Mouse (Mus musculus) hindbrain, embryonic 12.5 days (tissue): ENCODE data around the gene Phactr2. TPM values are rescaled to one million over a fixed set of nuclear protein-coding genes. Genes with fewer than 3 reads are reported as not detected.
"Not testable (repeated sequence)": the region's sequence is repeated elsewhere in the genome, so short reads cannot be mapped to it uniquely, and the experiment has no call there.

ENCODE experiments used
- ATAC-seq: fragments of 200-750 bp; cut with Nextera tagmentation; 2 replicates; pipeline ENCODE4 v1.8.0; 2017; ENCODE audit warnings: moderate TSS enrichment; ENCODE audit not compliant: low FRiP score
- H3K27ac ChIP-seq: fragments of 300-500 bp; sonication (generic); 2 replicates; pipeline ENCODE4 v1.5.1; 2016; ENCODE audit warnings: mild to moderate bottlenecking
- H3K27me3 ChIP-seq: fragments of 300-500 bp; sonication (generic); 2 replicates; pipeline ENCODE4 v1.6.1; 2016; ENCODE audit warnings: mild to moderate bottlenecking
- H3K36me3 ChIP-seq: fragments of 300-500 bp; sonication (generic); 2 replicates; pipeline ENCODE4 v1.6.1; 2016; ENCODE audit warnings: mild to moderate bottlenecking
- H3K4me1 ChIP-seq: fragments of 300-500 bp; sonication (generic); 2 replicates; pipeline ENCODE4 v1.6.1; 2016
- H3K4me2 ChIP-seq: fragments of 300-500 bp; sonication (generic); replicated peaks from 2 replicates; pipeline ENCODE4 v1.6.1; 2016; ENCODE audit warnings: mild to moderate bottlenecking
- H3K4me3 ChIP-seq: fragments of 300-500 bp; sonication (generic); 2 replicates; pipeline ENCODE4 v1.5.1; 2016; ENCODE audit warnings: mild to moderate bottlenecking
- H3K9ac ChIP-seq: fragments of 300-500 bp; sonication (generic); 2 replicates; pipeline ENCODE4 v1.6.1; 2016; ENCODE audit warnings: mild to moderate bottlenecking, moderate library complexity
- H3K9me3 ChIP-seq: fragments of 300-500 bp; sonication (generic); replicated peaks from 2 replicates; pipeline ENCODE4 v1.6.1; 2016; ENCODE audit warnings: mild to moderate bottlenecking
- WGBS: fragments of 180-500 bp; shearing (Covaris S2); methylation state at CpG from one replicate; pipeline ENCODE4 v1.1.7; 2016; 5-methylcytosine and 5-hydroxymethylcytosine counted together
- polyA plus RNA-seq: library from polyadenylated mRNA; unstranded; fragments of >200 nt; fragmentation: Nextera tagmentation; extraction: Ambion mirVana; gene quantifications from 2 replicates; pipeline ENCODE4 v1.2.1, GENCODE M21; 2016

The Phactr2 gene
- polyA plus RNA-seq, 1 experiment from 2014 or later: 14.5 TPM

GRCm38 (mm10) chr10:13475121-13475520 lies 909 bp upstream of the Phactr2 start:
- WGBS: 27% methylated on average over 7 of the region's 7 CpGs

GRCm38 (mm10) chr10:13474568-13474955 lies 350 bp upstream of the Phactr2 start:
- Histone ChIP-seq H3K36me3 (no peaks in the 10 kb centered on the region), H3K27me3 (peaks cover 44% of the 10 kb centered on the region), H3K9me3 (no peaks in the 10 kb centered on the region), H3K27ac (no peak overlapping the region), H3K4me3 (peak overlapping the region; percentile 71), H3K9ac (peak overlapping the region; percentile 74), H3K4me1 (peaks cover 15% of the 10 kb centered on the region), H3K4me2 (peak overlapping the region; percentile 100)
- 5% methylated on average over 10 of the region's 10 CpGs for WGBS
- peak; percentile 37 for ATAC-seq

More at GRCm38 (mm10) chr10:13475121-13475520, 909 bp upstream of the Phactr2 start:
- peaks cover 15% of the 10 kb centered on the region for H3K4me1 ChIP-seq
- H3K9ac ChIP-seq: no peak overlapping the region
- H3K9me3 ChIP-seq: no peaks in the 10 kb centered on the region
- H3K27me3 ChIP-seq: peaks cover 44% of the 10 kb centered on the region
- no peak overlapping the region for H3K4me2 ChIP-seq
- H3K4me3 ChIP-seq: no peak overlapping the region
- H3K36me3 ChIP-seq: no peaks in the 10 kb centered on the region
- ATAC-seq: no peak
- no peak overlapping the region for H3K27ac ChIP-seq

- Histone ChIP-seq H3K9me3 (no peaks in the 10 kb centered on the region), H3K36me3 (no peaks in the 10 kb centered on the region), H3K9ac (peak overlapping the region; percentile 74), H3K27me3 (peaks cover 44% of the 10 kb centered on the region), H3K4me3 (peak overlapping the region; percentile 71), H3K4me1 (peaks cover 15% of the 10 kb centered on the region), H3K4me2 (peak overlapping the region; percentile 100), H3K27ac (no peak overlapping the region)
- ATAC-seq: no peak; the same call in none of the 2 replicates
- WGBS: 15% methylated on average over 17 of the region's 17 CpGs
These were observed 852 bp downstream of the Phactr2 start for GRCm38 (mm10) chr10:13473287-13473832.

GRCm38 (mm10) chr10:13470236-13470635 lies 4.0 kb downstream of the Phactr2 start:
- Histone ChIP-seq H3K4me3 (no peak overlapping the region), H3K4me2 (no peak overlapping the region), H3K9ac (no peak overlapping the region), H3K4me1 (peaks cover 15% of the 10 kb centered on the region), H3K27me3 (peaks cover 31% of the 10 kb centered on the region), H3K36me3 (no peaks in the 10 kb centered on the region), H3K9me3 (no peaks in the 10 kb centered on the region), H3K27ac (no peak overlapping the region)
- ATAC-seq: no peak
- 88% methylated on average over 3 of the region's 3 CpGs for WGBS

GRCm38 (mm10) chr10:13468025-13468529 lies 6.1 kb downstream of the Phactr2 start:
- not testable (repeated sequence) for H3K4me1 ChIP-seq

GRCm38 (mm10) chr10:13466925-13467324 lies 7.3 kb downstream of the Phactr2 start:
- no peak overlapping the region for H3K9ac ChIP-seq
- no peak overlapping the region for H3K4me3 ChIP-seq
- H3K4me2 ChIP-seq: no peak overlapping the region
- no peaks in the 10 kb centered on the region for H3K4me1 ChIP-seq
- H3K9me3 ChIP-seq: no peaks in the 10 kb centered on the region
- ATAC-seq: no peak
- H3K27ac ChIP-seq: no peak overlapping the region
- no peaks in the 10 kb centered on the region for H3K36me3 ChIP-seq
- peaks cover 3% of the 10 kb centered on the region; the same call in 1 of the 2 replicates for H3K27me3 ChIP-seq
- WGBS: 72% methylated on average over 5 of the region's 5 CpGs

More at GRCm38 (mm10) chr10:13468025-13468529, 6.1 kb downstream of the Phactr2 start:
- H3K27ac ChIP-seq, ATAC-seq, H3K4me3 ChIP-seq, H3K36me3 ChIP-seq, H3K9me3 ChIP-seq, H3K4me2 ChIP-seq, H3K9ac ChIP-seq: not testable (repeated sequence)
- 82% methylated on average over 6 of the region's 6 CpGs for WGBS
- H3K27me3 ChIP-seq: peaks cover 13% of the 10 kb centered on the region

- 84% methylated on average over 3 of the region's 3 CpGs for WGBS
These were observed 9.9 kb downstream of the Phactr2 start for GRCm38 (mm10) chr10:13464295-13464694.

GRCm38 (mm10) chr10:13453200-13453990 lies 20.8 kb downstream of the Phactr2 start:
- no peaks in the 10 kb centered on the region for H3K27me3 ChIP-seq
- WGBS: 86% methylated on average over 13 of the region's 13 CpGs
- H3K4me2 ChIP-seq: no peak overlapping the region
- H3K9me3 ChIP-seq: no peaks in the 10 kb centered on the region
- no peaks in the 10 kb centered on the region for H3K4me1 ChIP-seq
- no peak overlapping the region for H3K27ac ChIP-seq
- H3K36me3 ChIP-seq: no peaks in the 10 kb centered on the region
- no peak for ATAC-seq
- no peak overlapping the region for H3K4me3 ChIP-seq
- no peak overlapping the region for H3K9ac ChIP-seq

More at GRCm38 (mm10) chr10:13464295-13464694, 9.9 kb downstream of the Phactr2 start:
- H3K9me3 ChIP-seq, H3K4me2 ChIP-seq, H3K9ac ChIP-seq, H3K4me1 ChIP-seq, H3K27me3 ChIP-seq, H3K36me3 ChIP-seq, H3K27ac ChIP-seq, ATAC-seq, H3K4me3 ChIP-seq: not testable (repeated sequence)

GRCm38 (mm10) chr10:13451640-13452039 lies 22.6 kb downstream of the Phactr2 start:
- 79% methylated on average over 6 of the region's 6 CpGs for WGBS
- no peaks in the 10 kb centered on the region for H3K36me3 ChIP-seq
- H3K27me3 ChIP-seq: no peaks in the 10 kb centered on the region
- no peak overlapping the region for H3K9ac ChIP-seq
- H3K4me1 ChIP-seq: no peaks in the 10 kb centered on the region
- H3K9me3 ChIP-seq: no peaks in the 10 kb centered on the region
- H3K27ac ChIP-seq: no peak overlapping the region
- no peak overlapping the region for H3K4me3 ChIP-seq
- no peak for ATAC-seq
- no peak overlapping the region for H3K4me2 ChIP-seq

GRCm38 (mm10) chr10:13448283-13449045 lies 25.7 kb downstream of the Phactr2 start:
- no peaks in the 10 kb centered on the region for H3K4me1 ChIP-seq
- H3K27me3 ChIP-seq: no peaks in the 10 kb centered on the region
- H3K9me3 ChIP-seq: no peaks in the 10 kb centered on the region
- no peak overlapping the region for H3K27ac ChIP-seq
- 79% methylated on average over 7 of the region's 7 CpGs for WGBS
- no peak for ATAC-seq
- H3K4me3 ChIP-seq: no peak overlapping the region
- no peaks in the 10 kb centered on the region for H3K36me3 ChIP-seq
- no peak overlapping the region for H3K9ac ChIP-seq
- no peak overlapping the region for H3K4me2 ChIP-seq

GRCm38 (mm10) chr10:13446791-13447249 lies 27.4 kb downstream of the Phactr2 start:
- Histone ChIP-seq H3K9ac (no peak overlapping the region), H3K27ac (no peak overlapping the region), H3K4me3 (no peak overlapping the region), H3K4me2 (no peak overlapping the region), H3K9me3 (no peaks in the 10 kb centered on the region), H3K4me1 (no peaks in the 10 kb centered on the region), H3K27me3 (no peaks in the 10 kb centered on the region), H3K36me3 (no peaks in the 10 kb centered on the region)
- ATAC-seq: no peak
- WGBS: 80% methylated on average over 3 of the region's 3 CpGs

- Histone ChIP-seq H3K4me3 (no peak overlapping the region), H3K9me3 (no peaks in the 10 kb centered on the region), H3K9ac (no peak overlapping the region), H3K4me2 (no peak overlapping the region), H3K27ac (no peak overlapping the region), H3K27me3 (no peaks in the 10 kb centered on the region), H3K36me3 (no peaks in the 10 kb centered on the region), H3K4me1 (no peaks in the 10 kb centered on the region)
- 88% methylated on average over 5 of the region's 5 CpGs for WGBS
- no peak for ATAC-seq
These were observed 30.0 kb downstream of the Phactr2 start for GRCm38 (mm10) chr10:13444257-13444656.
